Mouse (Mus musculus): ENCODE data around the gene Alox12. TPM values are rescaled to one million over a fixed set of nuclear protein-coding genes. Genes with fewer than 3 reads are reported as not detected.
A peak's percentile ranks its signal among the peaks of the same experiment; 100 is the strongest.

Alox12 gene
- total and polyA plus RNA-seq, 3 experiments: 1.3 to 1.7 (median 1.6) TPM

DNA sequence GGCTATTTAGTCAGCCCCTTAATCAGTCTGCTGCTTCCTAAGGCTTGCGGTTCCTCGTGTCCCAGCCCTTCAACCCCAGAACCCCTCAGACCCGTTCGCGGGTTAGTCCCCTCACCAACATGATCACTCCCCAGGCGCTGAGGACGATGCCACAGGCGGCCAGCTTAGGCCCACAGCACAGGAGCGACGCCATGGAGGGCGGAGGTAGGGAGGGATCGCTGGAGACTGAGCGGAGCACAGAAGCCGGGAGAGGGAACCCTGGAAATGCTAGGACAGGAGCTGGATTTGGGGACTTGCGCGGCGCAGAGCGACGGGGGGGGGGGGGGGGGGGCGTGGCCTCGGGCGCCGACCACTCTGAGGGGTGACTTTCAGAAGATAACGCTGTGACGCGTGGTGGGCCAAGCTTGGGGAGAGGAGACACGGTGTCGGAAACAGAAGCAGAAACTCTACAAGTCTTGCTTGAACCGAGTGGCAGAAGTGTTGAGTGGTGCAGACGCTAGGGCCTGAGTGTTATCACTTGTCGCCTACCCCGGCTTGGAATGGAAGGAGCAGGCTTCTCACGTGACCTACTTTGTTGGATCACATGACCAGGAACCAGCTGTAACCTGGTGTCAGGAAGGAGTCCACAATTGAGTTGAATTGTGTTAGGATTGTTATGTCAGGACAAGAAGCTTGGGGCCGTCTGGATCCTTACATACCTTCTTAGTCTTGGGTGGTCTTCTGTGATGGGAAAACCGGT lies 15.4 kb downstream of the Alox12 start, which contains the start of the genes Gm21988 and Rnasek:
Gm21988 (minus strand) TSS at position 290 of the 739 bp plus-strand sequence.
Rnasek (minus strand) TSS at position 302 of the 739 bp plus-strand sequence.
- peak; percentile 85 for DNase-seq

DNA sequence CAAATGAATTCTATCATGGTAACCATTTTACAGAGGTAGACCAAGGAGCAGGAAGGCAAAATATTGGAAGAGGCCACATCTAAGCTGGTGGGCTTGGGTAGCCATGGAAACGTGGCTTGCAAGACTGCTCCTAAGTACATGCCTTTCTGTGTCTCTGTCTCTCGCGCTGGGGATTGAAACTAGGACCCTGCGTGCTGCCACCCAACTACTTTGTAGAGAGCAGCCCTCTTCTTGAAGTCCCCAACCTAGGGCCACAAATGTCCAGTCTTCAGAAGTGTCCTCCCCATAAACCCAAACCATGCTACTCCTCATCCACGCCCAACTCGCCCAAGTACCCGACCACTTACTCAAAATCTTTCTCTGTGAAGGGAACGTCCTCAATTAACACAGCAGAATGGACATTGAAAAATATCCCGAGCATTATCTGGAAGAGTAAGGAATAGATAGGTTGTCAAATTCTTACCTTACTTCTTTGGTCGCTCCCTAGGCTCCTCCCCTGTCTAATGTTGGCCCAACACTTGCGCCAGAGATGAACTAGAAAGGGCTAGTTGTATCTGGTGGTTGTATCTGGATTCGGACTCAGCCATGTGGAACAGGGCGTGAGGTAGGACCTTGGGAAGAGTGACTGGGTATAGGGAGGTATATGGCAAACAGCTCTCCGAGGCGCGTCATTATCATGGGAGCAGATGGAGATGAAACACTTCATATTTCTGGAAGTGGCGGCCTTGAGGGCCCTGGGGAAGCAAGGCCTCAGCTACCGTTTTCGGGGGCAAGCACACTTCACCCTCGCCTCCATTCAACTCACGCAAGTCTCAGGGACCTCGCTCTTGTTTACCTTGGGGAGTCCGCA lies 16.3 kb downstream of the Alox12 start:
- DNase-seq: no peak

DNA sequence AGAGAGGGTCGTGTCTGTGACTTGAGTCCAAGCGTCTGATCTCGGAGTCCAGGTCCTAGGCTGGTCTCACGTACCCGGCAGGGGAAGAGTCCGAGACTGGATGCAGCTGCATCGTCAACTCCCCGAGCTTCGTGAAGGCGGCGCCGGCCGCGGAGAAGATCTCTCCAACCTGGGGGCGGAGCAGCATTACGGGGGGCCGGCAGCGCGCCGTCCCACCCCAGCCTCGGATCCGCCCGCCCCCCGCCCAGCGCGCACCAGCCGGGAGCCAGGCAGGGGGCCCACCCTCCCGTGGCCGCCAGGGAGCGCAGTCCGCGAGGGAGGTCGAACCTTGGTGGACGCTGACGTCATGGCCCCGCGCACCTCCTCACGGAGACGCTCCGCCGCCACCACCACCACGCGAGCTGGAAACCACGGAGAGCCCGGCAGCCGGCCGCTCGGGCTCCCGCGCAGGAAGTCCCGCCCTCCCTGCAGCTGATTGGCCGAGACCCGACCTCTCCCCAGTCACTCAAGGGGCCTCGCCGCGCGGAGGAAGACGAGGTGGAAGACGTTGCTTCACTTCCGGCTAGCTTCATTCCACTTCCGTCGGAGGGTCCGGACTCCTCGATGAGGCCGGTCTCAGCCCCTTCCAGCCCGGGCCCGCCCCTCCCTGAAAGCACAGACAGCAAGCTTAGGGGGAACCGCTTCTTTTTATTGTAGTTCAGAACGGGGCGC lies 17.5 kb downstream of the Alox12 start, which contains the start of gene 0610010K14Rik:
0610010K14Rik (minus strand) TSS at position 458 of the 711 bp plus-strand sequence.
- peak; percentile 99 for DNase-seq

DNA sequence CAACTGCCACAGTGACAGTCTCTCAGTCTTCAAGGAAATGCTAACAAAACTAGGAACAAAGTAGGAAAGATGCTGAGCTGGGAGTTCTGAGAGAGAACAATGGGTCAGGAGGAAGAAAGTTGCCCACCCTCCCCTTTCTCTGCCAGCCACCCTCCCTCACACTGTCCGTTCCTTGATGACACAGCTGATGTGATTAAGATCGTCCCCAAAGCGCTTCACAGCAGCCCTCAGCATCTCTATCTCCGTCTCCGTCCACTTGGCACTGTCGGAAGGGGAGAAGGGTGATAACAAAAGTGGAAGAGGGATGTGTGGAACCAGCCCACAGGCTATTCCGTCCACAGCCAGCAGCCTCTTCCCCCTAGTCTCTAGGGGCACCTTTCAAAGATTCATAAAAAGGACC lies 18.4 kb downstream of the Alox12 start:
- no peak for DNase-seq

DNA sequence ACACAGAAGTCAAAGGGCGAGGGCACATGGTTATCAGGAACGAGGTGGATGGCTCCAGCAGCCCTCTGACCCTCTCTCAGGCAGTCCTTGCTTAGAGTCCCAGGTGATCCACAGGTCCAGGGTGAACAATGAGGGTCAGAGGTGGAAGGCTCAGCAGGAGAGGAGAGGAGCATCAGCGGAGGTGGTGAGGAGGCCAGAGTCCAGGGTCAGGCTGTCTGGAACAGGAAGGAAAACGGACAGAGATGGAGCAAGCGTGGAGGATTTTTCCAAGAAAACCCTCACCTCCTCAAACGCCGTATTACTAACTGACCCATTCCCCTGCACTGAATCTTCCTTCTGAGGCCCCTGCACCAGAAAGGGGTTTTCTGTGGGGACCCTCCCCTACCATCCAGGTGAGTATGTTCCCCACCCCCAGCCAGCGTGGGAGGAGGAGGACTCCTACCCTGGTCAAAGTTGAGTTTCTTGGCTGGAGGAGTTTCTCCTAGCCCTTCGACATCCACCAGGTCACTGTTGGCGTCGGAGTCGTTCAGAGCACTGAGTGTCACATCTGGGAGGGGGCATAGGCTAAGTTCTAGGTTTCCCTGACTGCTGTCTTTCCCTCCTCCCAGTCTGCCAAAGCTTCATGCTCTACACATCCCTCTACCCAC lies 19.8 kb downstream of the Alox12 start:
- no peak for DNase-seq

DNA sequence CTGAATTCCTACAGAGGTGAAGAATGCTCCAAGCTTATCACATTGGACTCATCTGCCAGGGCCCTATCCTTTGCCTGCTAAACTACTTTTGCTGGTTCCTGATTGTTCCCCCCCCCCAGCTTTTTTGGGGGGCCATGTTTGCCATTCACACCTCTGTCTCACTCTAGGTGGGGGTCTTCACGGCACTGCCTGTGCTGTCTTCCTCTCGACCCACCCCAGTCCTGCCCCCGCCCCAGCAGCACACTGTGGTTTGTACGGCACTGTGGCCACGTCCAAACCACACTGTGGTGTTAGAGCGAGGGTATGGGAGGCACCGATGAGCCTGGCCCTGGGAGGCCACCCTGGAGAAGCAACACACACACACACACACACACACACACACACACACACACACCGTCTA lies 20.7 kb downstream of the Alox12 start:
- DNase-seq: no peak

DNA sequence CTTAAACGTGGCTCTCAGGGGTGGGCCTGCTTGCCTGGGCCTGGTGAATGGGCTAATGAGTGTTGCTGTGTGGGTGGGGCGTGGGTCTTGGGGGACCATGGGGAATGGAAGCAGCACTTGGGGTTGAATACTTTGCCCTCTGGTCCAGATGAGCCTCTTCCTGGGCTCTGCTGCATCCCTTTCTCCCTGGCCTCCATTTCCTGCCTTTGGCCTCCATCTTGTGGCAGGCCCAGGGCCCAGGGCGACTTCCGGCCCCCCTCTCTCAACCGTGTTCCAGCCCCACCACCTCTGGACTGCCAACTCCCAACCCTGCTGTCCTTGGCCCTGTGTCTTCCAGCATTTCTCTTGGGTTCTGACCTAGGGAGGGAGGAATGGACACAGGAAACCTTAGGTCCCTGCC lies 21.1 kb downstream of the Alox12 start:
- no peak for DNase-seq

DNA sequence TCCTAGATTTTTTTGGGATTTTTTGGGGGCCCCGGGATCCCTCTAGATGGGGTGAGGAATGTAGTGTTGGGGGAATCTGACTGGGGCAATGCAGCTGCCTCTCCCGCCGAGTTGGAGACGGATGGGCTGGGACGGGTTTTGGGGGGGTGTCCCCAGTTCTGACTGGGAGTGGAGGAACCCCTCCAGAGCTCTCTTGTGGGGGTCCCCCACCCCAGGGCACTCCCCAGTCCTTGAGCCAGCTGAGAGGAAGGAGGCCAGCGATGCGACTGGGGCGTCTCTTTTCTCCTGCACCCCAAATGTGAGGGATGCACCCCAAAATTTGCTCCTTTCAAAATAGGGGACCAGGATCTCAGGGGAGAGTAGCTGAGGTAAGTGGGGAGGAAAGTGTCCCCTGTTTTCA lies 22.1 kb downstream of the Alox12 start:
- DNase-seq: no peak

DNA sequence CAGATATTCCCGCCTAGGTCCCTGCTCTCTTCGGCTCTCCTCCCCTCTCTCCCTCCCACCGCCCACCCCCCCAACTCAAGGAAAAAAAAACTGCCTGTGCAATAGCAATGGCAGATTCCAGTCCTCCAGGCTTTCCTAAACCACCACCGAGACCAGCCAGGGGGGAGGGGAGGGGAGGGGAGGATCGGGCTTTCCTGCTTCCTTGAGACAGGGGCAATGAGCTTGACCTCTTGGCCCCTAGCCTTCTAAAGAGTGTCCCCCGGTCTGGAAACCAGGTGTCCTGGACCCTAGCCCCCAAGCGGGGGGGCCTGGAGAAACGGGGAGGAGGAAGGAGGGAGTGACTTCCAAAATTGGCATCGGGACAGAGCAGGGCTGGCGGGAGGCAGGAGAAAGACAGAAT lies 22.6 kb downstream of the Alox12 start:
- peak; percentile 57 for DNase-seq

DNA sequence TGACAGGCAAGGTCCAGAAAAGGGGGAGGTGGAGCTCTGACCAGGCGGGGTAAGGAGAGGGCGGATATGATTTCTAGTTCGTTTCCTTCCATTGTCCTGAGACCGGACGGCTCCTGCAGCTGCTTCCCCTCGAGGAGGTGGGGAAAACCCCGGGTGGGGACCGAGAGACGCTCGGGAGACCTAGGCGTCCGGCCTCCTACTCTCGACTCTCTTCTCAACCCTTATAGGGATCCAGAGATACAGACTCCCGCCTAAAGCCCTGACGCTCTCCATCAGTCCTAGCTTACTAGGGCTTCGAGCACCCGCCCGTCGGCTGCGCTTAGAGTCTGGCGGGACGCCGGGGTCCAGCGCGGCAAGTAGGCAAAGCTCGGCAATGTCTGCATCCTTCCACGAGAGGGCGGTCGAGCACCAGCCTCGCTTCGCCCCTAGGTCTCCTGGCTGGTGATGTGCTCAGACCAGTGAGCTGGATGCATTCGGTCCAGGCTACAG lies 24.9 kb downstream of the Alox12 start:
- DNase-seq: peak; percentile 86

DNA sequence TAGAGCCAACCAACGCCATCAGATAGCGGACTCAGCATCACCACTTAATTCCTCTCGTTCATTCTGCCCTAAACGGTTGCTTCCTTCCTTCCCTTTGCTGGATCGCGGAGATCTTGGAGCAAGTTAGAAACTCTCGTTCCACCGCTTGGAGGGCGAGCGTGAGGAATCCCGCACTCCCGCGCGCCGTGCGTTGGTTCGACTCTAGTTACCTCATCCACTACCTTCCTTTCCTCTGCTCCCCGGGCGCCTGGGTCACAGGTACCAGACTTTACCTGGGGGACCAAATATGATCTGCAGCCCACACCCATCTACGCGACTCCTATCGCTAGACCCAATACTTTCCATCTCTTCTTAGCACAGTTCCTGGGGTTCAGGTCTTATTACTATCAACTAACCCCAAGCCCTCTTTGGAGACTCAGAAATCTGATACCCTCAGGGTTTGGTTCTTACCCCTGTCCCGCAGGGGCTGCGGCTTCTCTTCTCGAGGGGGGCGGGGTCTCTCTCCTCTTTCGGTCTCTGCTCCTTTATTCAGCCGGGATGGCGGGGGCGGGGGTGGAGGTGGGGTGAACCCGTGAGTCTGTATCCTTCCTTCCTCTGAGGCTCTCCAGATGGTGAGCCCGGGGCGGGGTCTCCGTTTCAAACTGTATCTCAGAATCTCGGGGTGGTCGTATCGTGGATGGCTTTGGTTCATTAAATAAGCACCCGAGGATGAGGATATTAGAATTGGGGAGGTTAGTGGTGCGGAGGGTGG lies 25.7 kb downstream of the Alox12 start, which contains the start of gene Bcl6b:
Bcl6b (minus strand) TSS at position 539 of the 751 bp plus-strand sequence.
- peak; percentile 44 for DNase-seq

DNA sequence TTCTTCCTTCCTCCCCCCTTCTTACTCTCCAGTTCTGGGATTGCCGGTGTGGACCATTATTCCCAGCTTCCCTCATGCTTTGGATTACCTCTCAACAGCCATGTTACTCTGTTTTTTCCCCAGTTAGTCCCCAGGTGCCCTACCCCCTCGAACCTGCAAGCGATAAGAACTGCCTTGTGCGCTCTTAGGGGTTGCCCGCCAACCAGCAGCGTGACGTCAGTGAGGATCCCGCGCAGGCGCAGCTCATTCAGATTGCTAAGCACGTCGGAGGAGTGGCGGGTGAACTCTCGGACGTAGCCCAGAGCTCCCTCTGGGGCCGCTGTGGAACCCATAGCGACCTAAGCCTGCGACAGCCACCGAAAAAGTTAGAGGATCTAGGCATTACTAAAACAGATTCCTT lies 26.3 kb downstream of the Alox12 start:
- DNase-seq: peak; percentile 90

DNA sequence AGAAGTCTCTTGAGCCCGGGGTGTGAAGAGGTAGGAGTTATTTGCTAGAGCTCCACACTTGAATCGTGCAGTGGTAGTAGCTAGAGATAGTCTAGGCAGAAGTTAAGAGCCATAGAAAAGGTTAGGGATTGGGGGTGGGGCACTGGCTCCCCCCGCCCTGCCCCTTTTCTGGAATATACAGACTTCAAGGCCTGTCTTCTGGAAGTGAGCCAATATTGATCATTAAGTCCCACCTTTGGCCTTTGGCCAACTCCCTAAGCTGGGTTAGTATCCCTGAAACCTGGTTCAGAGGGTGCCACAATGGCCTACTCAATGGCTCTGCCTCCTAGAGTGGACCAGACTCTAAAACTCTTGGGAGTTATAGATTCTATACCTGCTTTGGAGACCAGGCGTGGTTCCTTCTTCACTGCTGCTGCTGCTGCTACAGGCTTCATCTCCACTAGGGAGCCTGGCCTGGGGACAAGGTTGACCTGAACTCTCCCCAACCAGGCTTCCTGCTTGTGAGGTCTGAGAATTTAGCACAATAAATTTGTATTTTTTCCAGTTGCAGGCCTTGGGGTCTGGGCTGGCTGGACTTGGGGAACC lies 27.4 kb downstream of the Alox12 start:
- no peak for DNase-seq

DNA sequence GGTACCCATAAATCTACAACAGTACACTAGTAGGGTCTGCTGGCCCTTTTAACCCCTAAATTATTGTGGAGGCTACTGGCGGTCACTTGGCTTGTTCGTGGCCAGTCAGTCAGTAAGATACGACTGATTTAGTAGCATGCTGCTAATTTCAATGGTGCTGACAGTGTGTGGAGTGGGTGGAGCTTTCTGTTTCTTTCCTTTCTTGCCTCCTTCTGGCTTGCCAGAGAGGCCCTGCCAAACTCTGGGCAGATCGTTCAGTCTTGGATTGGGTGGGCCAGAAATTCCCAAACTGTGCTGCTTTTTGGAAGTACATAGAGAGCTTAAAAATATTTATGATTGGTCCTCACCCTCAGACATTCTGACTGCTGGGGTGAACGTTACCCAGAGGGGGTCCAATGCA lies 28.0 kb downstream of the Alox12 start:
- DNase-seq: no peak

DNA sequence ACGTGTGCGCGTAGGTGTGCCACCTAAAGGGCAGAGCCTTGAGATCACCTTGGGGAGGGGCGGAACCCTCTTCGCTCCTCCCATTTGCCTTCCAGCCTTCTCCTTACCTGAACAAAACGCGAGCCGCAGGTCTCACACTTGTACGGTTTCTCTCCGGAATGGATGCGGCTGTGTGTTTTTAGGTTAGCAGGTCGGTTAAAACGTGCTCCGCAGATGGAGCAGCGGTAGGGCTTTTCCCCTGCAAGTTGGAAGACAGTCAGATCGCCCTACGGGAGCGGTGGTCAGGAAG lies 28.6 kb downstream of the Alox12 start:
- no peak for DNase-seq

DNA sequence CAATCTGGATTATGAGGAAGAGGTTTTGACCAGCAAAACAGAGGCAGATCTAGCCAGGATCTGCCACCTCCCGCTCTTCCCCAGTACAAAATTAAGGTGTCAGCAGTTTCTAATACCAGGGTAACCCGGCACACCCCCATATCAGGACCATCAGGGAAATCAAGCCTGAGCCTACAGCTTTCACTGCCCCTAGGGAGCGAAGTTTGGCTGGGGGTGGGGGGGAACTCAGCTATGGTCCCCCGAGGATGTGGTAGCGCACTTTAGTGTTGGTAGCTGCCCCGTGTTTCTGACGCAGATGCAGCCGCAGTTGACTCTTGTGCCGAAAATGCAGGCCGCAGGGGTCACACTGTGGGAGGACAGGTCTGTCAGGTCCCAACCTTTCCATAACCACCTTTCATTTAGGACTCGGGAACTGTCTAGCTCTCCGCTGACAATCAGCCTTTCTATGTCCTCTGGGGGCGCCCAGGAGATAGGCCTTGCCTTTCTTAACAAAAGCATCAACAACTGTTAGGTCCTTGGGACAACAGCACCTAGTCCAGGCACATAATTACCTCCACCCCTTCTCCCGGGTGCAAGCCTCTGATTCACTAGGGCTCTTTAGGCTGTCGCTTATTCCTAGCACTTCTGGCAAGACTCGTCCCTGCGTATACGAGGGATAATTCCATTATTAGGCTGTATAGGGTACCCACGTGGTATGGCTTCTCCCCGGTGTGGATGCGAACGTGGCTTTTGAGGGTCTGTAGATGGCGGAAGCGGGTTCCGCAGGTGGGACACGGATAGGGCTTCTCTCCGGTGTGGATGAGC lies 29.2 kb downstream of the Alox12 start:
- no peak for DNase-seq

DNA sequence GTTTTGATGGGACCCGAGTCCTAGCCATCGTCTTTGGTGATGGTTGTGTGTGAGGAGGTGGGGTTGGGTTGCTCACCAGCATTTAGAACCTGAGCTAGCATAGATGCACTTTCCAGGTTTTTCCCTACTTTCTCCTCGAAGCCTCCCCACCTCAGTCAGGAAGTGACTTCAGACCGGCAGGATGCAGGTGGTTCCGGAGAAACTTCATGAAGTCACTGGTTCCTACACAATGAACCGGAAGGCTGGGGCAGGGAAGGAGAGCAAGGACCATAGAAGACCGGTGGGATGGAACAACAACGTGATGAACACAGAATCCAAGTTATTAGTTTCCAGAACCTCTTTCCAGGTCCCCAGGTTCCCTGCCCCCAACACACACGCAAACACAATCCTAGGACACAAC lies 31.4 kb downstream of the Alox12 start:
- DNase-seq: peak; percentile 40

DNA sequence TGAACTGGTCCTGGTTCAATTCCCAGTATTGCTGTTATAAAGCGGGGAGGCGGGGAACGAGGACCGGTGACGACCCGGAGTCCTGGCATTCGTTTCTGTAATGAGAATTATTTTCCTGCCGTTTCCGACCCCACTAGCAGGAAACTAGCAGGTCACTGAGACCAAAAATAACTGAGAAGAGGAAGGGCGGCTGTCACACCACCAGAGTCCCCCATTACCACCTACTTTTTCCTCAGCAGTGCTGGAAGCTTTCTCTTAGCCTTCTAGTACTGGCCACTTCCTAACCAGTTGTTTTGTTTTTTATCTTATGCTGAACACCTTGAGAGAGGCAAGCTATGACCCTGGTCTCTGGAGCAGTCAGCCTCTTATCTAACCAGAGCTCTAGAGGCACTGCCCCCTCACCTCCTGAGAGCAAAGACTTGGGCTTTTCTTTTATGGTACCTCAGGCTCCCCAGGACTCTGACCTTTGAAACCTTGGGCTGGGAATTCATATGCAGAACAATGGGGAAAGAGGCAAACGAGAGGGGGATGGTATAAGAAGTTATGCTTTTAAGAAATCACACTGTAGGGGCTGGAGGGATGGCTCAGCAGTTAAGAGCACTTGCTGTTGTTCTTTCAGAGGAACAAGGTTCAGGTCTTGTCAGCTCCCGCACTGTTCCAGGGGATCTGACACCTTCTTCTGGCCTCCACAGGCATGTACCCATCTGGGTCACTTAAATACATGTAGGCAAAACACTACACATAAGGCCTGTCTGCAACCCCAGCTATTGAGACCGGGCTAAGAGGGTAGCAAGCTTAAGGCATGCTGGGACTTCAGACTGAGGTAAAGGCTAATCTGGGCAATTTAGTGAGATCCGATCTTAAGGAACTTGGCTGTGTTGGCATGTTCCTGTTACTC lies 33.3 kb downstream of the Alox12 start:
- peak; percentile 52 for DNase-seq
